Mouse (Mus musculus) cortical plate, adult 2 months (tissue): ENCODE measurements around the gene Kcnk1. TPM values are rescaled to one million over a fixed set of nuclear protein-coding genes. Genes with fewer than 3 reads are reported as not detected.

ENCODE experiments used
- H3K27ac ChIP-seq: fragments of 200-500 bp; 2 replicates; pipeline ENCODE4 v1.5.1; 2012; ENCODE audit warnings: low read length, control low read depth, inconsistent platforms; ENCODE audit not compliant: insufficient read depth
- H3K4me1 ChIP-seq: fragments of 200-500 bp; 2 replicates; pipeline ENCODE4 v1.6.1; 2011; ENCODE audit warnings: low read length; ENCODE audit not compliant: control insufficient read depth, insufficient read depth
- H3K4me3 ChIP-seq: fragments of 200-500 bp; 2 replicates; pipeline ENCODE4 v1.5.1; 2011; ENCODE audit warnings: mild to moderate bottlenecking, low read length, control low read depth; ENCODE audit not compliant: insufficient read depth
- CTCF ChIP-seq: fragments of 200-500 bp; IDR thresholded peaks from 2 replicates; pipeline ENCODE4 v1.5.1; 2011; ENCODE audit warnings: mild to moderate bottlenecking, control low read depth, low read length; ENCODE audit not compliant: insufficient read depth; ENCODE audit errors: extremely low read depth
- POLR2A ChIP-seq: fragments of 200-500 bp; IDR thresholded peaks from 2 replicates; pipeline ENCODE4 v1.6.1; 2011; ENCODE audit warnings: mild to moderate bottlenecking, low read length, control low read depth; ENCODE audit not compliant: insufficient read depth; ENCODE audit errors: extremely low read depth
- polyA plus RNA-seq: library from polyadenylated mRNA; depleted of rRNA; stranded (reverse); fragments of >200 nt; gene quantifications from 2 replicates; pipeline ENCODE4 v1.2.3, GENCODE M21; 2012

The Kcnk1 gene
- polyA plus RNA-seq, 1 experiment: 124 TPM

- peak overlapping the region; percentile 30 for H3K4me3 ChIP-seq
- H3K27ac ChIP-seq: no peak overlapping the region; the same call in 1 of the 2 replicates
- peaks cover 3% of the 10 kb centered on the region for H3K4me1 ChIP-seq
- TF ChIP-seq POLR2A (0 out of 2 replicates have a peak, but pooled peaks have one; percentile 34), CTCF (no peak)
Observed at GRCm38 (mm10) chr8:125960037-125960436, 34.9 kb upstream of the Kcnk1 start.

DNA sequence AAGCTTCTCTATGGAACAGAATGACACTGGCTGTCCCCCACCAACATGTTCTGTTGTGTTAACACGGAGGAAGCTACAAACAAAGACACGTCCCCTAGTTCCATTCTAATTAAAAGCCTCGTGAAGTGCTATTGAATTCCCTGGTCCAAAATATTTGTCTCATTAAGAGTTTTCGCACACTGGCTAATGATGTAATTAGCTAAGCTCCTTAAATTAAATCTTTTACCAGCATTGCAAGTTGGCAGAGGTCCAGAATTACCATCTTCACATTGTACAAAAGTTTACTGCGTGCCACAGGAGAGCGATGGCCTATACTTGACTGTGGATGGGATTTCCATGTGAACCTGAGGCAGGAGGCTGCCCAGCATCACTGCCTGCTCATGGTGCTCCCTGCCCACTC lies 33.2 kb upstream of the Kcnk1 start:
- TF ChIP-seq CTCF: no peak
- TF ChIP-seq POLR2A: no peak
- no peak overlapping the region for H3K4me3 ChIP-seq

DNA sequence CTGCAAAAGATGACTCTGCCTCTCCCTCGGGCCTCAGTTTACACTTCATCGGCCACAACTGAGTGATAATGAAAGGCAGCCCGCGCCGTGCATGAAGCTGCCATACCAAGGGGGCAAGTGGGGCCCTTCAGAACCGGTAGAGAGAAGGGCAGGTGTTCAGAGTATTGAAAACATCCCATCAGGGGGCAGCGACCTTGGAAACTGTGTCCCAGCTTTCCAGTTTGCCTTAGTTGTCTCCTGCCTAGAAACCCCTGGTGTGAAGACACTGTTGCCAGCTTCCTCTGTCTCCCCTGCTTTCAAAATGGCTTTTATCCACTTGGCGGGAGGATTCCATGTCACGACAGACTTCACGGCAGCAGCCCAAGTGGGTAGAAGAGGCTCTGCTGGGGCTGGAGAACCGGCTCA lies 31.2 kb upstream of the Kcnk1 start:
- H3K4me3 ChIP-seq: no peak overlapping the region
- TF ChIP-seq POLR2A (no peak), CTCF (no peak)
- no peak overlapping the region for H3K27ac ChIP-seq
- H3K4me1 ChIP-seq: peaks cover 4% of the 10 kb centered on the region; the same call in 1 of the 2 replicates

More for the DNA sequence above, 33.2 kb upstream of the Kcnk1 start:
- no peak overlapping the region for H3K27ac ChIP-seq
- H3K4me1 ChIP-seq: peaks cover 4% of the 10 kb centered on the region

- Histone ChIP-seq H3K4me1 (no peaks in the 10 kb centered on the region), H3K4me3 (no peak overlapping the region), H3K27ac (no peak overlapping the region)
- TF ChIP-seq CTCF (no peak), POLR2A (no peak)
Observed at GRCm38 (mm10) chr8:125971336-125971735, 23.6 kb upstream of the Kcnk1 start.

DNA sequence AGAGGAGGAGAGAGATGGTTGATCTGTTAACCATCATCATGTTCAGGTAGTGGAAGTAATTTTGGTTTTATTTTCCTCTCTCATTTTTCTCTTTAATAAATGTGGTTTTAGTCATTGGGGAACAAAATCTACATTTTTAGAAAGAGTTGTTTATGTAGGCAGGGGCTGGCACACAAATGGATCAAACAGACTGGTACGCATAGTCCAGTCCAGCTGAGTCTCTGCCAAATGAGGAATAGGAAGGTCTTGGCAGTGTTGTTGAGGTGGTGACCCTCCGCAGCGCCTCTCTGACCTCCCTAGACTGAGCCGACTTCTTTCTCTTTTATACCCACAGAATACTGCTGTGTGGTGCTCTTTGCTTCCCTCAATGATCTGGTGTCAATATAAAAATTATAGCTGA lies 19.0 kb upstream of the Kcnk1 start:
- Histone ChIP-seq H3K27ac (no peak overlapping the region), H3K4me3 (no peak overlapping the region), H3K4me1 (no peaks in the 10 kb centered on the region)
- TF ChIP-seq POLR2A (no peak), CTCF (no peak)

DNA sequence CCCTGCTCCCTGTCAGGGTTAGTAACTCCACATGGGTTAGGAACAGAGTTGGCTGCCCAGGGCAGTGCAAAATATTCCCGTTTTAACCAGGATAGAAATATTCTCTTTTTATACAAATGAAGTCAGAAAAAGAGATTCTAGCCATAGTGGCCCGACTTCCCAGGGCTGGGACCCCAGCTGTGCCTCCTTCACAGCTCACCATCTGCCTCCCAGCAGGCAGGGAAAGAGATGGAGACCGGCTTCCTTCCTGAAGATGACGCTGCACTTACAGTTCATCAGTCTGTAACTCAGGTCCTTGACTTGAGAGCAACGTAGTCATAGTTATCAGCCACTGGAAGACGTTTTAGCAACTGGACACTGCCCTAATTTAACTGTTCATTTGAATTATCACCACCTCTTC lies 14.1 kb upstream of the Kcnk1 start:
- TF ChIP-seq POLR2A: no peak
- TF ChIP-seq CTCF: no peak
- Histone ChIP-seq H3K27ac (no peak overlapping the region), H3K4me3 (no peak overlapping the region), H3K4me1 (peaks cover 3% of the 10 kb centered on the region)

GRCm38 (mm10) chr8:125983515-125983914 lies 11.5 kb upstream of the Kcnk1 start:
- Histone ChIP-seq H3K4me3 (no peak overlapping the region), H3K27ac (no peak overlapping the region), H3K4me1 (peaks cover 6% of the 10 kb centered on the region)
- TF ChIP-seq POLR2A (no peak), CTCF (no peak)

DNA sequence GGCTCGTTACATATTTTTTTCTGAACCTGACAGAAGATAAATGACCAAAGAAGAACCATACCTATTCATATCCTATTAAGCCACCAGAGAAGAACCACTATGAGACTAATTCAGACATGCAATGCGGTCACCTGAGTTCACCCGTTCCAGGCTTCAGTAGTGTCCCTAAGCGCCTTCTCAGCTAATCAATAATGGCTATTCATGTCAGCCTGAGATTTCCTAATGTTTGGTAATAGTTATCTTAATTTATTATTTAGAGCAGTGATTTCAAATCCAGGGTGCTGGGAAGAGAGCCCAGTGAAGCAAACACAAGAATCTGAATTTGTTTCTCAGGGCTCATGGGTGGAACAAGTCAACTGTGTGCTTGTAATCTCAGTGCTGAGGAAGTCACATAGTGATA lies 10.8 kb upstream of the Kcnk1 start:
- H3K27ac ChIP-seq: no peak overlapping the region
- H3K4me1 ChIP-seq: peaks cover 6% of the 10 kb centered on the region
- H3K4me3 ChIP-seq: no peak overlapping the region
- TF ChIP-seq POLR2A (no peak), CTCF (no peak)

DNA sequence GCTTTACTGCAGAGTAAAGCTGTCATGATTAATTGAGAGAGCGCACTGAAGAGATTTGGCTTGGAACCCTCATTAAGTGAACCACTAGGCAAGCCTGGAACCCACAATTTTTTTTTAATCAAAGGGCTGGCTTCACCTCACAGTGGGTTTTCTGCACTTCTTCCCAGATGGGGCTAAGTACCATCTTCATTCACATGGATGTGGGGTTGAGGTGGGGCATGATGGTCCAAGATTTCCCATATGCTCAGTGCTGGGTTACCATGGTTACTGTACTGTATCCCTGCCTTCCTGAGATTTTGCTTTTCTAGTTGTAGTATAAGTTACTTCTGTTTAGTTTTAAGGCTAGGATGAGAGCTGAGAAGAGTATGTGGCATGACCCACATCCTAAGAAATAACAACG lies 9.6 kb upstream of the Kcnk1 start:
- TF ChIP-seq POLR2A (no peak), CTCF (no peak)
- Histone ChIP-seq H3K4me1 (peaks cover 6% of the 10 kb centered on the region), H3K4me3 (no peak overlapping the region), H3K27ac (no peak overlapping the region; the same call in 1 of the 2 replicates)

DNA sequence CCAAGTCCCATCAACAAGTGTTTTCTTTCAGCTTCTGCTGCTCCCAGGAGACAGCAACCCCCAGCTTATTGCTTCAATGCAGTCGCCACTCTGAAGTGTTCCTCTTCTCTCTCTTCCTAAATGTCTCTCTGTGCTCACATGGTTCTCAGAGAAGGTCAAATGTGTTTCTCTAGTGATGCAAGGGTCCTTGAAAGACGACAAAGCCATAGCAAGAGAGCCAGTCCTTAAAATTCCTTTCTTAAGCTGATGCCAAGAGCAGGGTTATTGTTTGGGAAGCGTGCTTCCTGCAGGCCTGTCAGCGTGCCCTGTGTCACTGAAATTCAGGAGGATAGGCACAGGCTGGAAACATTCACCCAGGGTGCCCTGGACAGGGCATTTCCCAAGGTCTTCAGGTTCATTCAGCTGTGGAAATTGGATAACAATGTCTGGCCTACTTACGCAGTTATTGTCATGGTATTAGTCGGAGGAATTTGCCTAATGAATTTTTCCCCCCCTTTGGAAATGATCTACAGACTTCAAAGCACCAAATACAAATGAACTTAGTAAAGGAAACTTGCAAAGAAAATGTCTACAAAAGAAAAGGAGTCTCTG lies 7.9 kb upstream of the Kcnk1 start:
- Histone ChIP-seq H3K4me3 (no peak overlapping the region), H3K27ac (0 out of 2 replicates have a peak overlapping the region, but pooled peaks have one; percentile 65), H3K4me1 (peaks cover 6% of the 10 kb centered on the region)
- TF ChIP-seq CTCF (no peak), POLR2A (no peak)

DNA sequence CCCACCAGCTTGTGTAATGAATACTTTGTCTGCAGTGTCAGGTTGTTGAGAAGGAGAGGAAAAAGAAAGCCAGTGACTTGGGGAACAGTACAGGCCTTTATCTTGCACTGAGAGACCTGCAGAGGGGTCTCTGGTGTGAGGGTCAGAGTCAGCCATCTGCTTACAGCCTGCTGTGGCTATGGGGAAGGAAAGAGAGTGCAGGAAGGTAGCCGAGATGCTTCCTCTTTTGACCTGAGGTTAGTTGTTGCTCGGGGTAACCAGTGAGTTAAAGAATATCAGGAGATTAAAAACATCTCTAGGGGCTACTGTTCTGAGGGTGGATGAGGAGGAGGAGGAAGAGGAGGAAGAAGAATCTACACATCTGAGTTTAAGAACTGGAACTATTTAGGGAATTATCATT lies 7.0 kb upstream of the Kcnk1 start:
- H3K4me3 ChIP-seq: no peak overlapping the region
- peaks cover 6% of the 10 kb centered on the region for H3K4me1 ChIP-seq
- TF ChIP-seq POLR2A (no peak), CTCF (no peak)
- H3K27ac ChIP-seq: 0 out of 2 replicates have a peak overlapping the region, but pooled peaks have one; percentile 12
